Mouse (Mus musculus): ENCODE measurements around the gene Zfp706. TPM values are rescaled to one million over a fixed set of nuclear protein-coding genes. Genes with fewer than 3 reads are reported as not detected.
A peak's percentile ranks its signal among the peaks of the same experiment; 100 is the strongest.

Zfp706 gene
- polyA plus RNA-seq, 1 experiment from 2014 or later: 415 TPM

- Histone ChIP-seq H3K27me3 (ENCODE audit: control insufficient read depth, insufficient read depth, low read length) (no peaks in the 10 kb centered on the region), H3K4me2 (ENCODE audit: low read length) (no peak overlapping the region), H3K9ac (ENCODE audit: low read length) (no peak overlapping the region), H3K27ac (replicated peaks in 1 of 2; ENCODE audit: control insufficient read depth in 1 of 2, insufficient read depth in 1 of 2, low read depth in 2 of 2, low read length in 2 of 2) (peak overlapping the region in 1 of 2 experiments; percentile 39; a peak in 1 of 4 replicates), H3K4me3 (ENCODE audit: control insufficient read depth in 1 of 2, insufficient read depth in 1 of 2, low read depth in 1 of 2, low read length in 2 of 2) (no peak overlapping the region), H3K36me3 (ENCODE audit: control insufficient read depth, insufficient read depth, low read length) (no peaks in the 10 kb centered on the region), H3K4me1 (ENCODE audit: control insufficient read depth in 2 of 2, insufficient read depth in 2 of 2, low read length in 2 of 2) (peaks cover 5 to 12% of the 10 kb centered on the region in 2 experiments), H3K9me3 (ENCODE audit: control insufficient read depth, low read length) (no peaks in the 10 kb centered on the region)
- no peak for ATAC-seq (ENCODE audit: insufficient number of reproducible peaks, insufficient read depth, low FRiP score, low read depth)
- 17% methylated on average over 6 of the region's 6 CpGs for WGBS
Observed at GRCm38 (mm10) chr15:37031334-37032150, 24.0 kb upstream of the Zfp706 start.

GRCm38 (mm10) chr15:37030929-37031328, 23.4 kb upstream of the Zfp706 start:
- Histone ChIP-seq H3K27ac (replicated peaks in 1 of 2; ENCODE audit: control insufficient read depth in 1 of 2, insufficient read depth in 1 of 2, low read depth in 2 of 2, low read length in 2 of 2) (no peak overlapping the region), H3K27me3 (ENCODE audit: control insufficient read depth, insufficient read depth, low read length) (no peaks in the 10 kb centered on the region), H3K9me3 (ENCODE audit: control insufficient read depth, low read length) (no peaks in the 10 kb centered on the region), H3K9ac (ENCODE audit: low read length) (no peak overlapping the region), H3K4me3 (ENCODE audit: control insufficient read depth in 1 of 2, insufficient read depth in 1 of 2, low read depth in 1 of 2, low read length in 2 of 2) (no peak overlapping the region), H3K4me1 (ENCODE audit: control insufficient read depth in 2 of 2, insufficient read depth in 2 of 2, low read length in 2 of 2) (peaks cover 3 to 5% of the 10 kb centered on the region in 2 experiments; a peak in 1 of 4 replicates), H3K4me2 (ENCODE audit: low read length) (no peak overlapping the region), H3K36me3 (ENCODE audit: control insufficient read depth, insufficient read depth, low read length) (no peaks in the 10 kb centered on the region)
- no peak for ATAC-seq (ENCODE audit: insufficient number of reproducible peaks, insufficient read depth, low FRiP score, low read depth)
- 57% methylated on average over 3 of the region's 3 CpGs for WGBS

- H3K36me3 ChIP-seq (ENCODE audit: control insufficient read depth, insufficient read depth, low read length): no peaks in the 10 kb centered on the region
- no peak overlapping the region for H3K4me3 ChIP-seq (ENCODE audit: control insufficient read depth in 1 of 2, insufficient read depth in 1 of 2, low read depth in 1 of 2, low read length in 2 of 2)
- H3K9me3 ChIP-seq (ENCODE audit: control insufficient read depth, low read length): no peaks in the 10 kb centered on the region
- no peak overlapping the region for H3K4me2 ChIP-seq (ENCODE audit: low read length)
- H3K4me1 ChIP-seq (ENCODE audit: control insufficient read depth in 2 of 2, insufficient read depth in 2 of 2, low read length in 2 of 2): peaks cover 3 to 5% of the 10 kb centered on the region in 2 experiments; a peak in 1 of 4 replicates
- no peak overlapping the region for H3K9ac ChIP-seq (ENCODE audit: low read length)
- H3K27me3 ChIP-seq (ENCODE audit: control insufficient read depth, insufficient read depth, low read length): no peaks in the 10 kb centered on the region
- ATAC-seq (ENCODE audit: insufficient number of reproducible peaks, insufficient read depth, low FRiP score, low read depth): no peak
- H3K27ac ChIP-seq (replicated peaks in 1 of 2; ENCODE audit: control insufficient read depth in 1 of 2, insufficient read depth in 1 of 2, low read depth in 2 of 2, low read length in 2 of 2): no peak overlapping the region
Observed at GRCm38 (mm10) chr15:37027956-37028355, 20.4 kb upstream of the Zfp706 start.

GRCm38 (mm10) chr15:37026458-37026857, 18.9 kb upstream of the Zfp706 start:
- Histone ChIP-seq H3K9ac (ENCODE audit: low read length) (no peak overlapping the region), H3K36me3 (ENCODE audit: control insufficient read depth, insufficient read depth, low read length) (no peaks in the 10 kb centered on the region), H3K9me3 (ENCODE audit: control insufficient read depth, low read length) (no peaks in the 10 kb centered on the region), H3K4me1 (ENCODE audit: control insufficient read depth in 2 of 2, insufficient read depth in 2 of 2, low read length in 2 of 2) (peaks cover 0 to 3% of the 10 kb centered on the region in 2 experiments; a peak in 1 of 4 replicates), H3K27me3 (ENCODE audit: control insufficient read depth, insufficient read depth, low read length) (no peaks in the 10 kb centered on the region), H3K4me3 (ENCODE audit: control insufficient read depth in 1 of 2, insufficient read depth in 1 of 2, low read depth in 1 of 2, low read length in 2 of 2) (no peak overlapping the region), H3K27ac (replicated peaks in 1 of 2; ENCODE audit: control insufficient read depth in 1 of 2, insufficient read depth in 1 of 2, low read depth in 2 of 2, low read length in 2 of 2) (no peak overlapping the region), H3K4me2 (ENCODE audit: low read length) (no peak overlapping the region)
- WGBS: 52% methylated on average over 4 of the region's 4 CpGs
- ATAC-seq (ENCODE audit: insufficient number of reproducible peaks, insufficient read depth, low FRiP score, low read depth): no peak

GRCm38 (mm10) chr15:37020581-37021245, 13.1 kb upstream of the Zfp706 start:
- no peaks in the 10 kb centered on the region for H3K9me3 ChIP-seq (ENCODE audit: control insufficient read depth, low read length)
- no peak overlapping the region for H3K27ac ChIP-seq (replicated peaks in 1 of 2; ENCODE audit: control insufficient read depth in 1 of 2, insufficient read depth in 1 of 2, low read depth in 2 of 2, low read length in 2 of 2)
- no peaks in the 10 kb centered on the region for H3K36me3 ChIP-seq (ENCODE audit: control insufficient read depth, insufficient read depth, low read length)
- no peaks in the 10 kb centered on the region for H3K27me3 ChIP-seq (ENCODE audit: control insufficient read depth, insufficient read depth, low read length)
- H3K4me1 ChIP-seq (ENCODE audit: control insufficient read depth in 2 of 2, insufficient read depth in 2 of 2, low read length in 2 of 2): no peaks in the 10 kb centered on the region
- H3K9ac ChIP-seq (ENCODE audit: low read length): no peak overlapping the region
- no peak overlapping the region for H3K4me3 ChIP-seq (ENCODE audit: control insufficient read depth in 1 of 2, insufficient read depth in 1 of 2, low read depth in 1 of 2, low read length in 2 of 2)
- ATAC-seq (ENCODE audit: insufficient number of reproducible peaks, insufficient read depth, low FRiP score, low read depth): no peak
- no peak overlapping the region for H3K4me2 ChIP-seq (ENCODE audit: low read length)

- Histone ChIP-seq H3K36me3 (ENCODE audit: control insufficient read depth, insufficient read depth, low read length) (no peaks in the 10 kb centered on the region), H3K9ac (ENCODE audit: low read length) (no peak overlapping the region), H3K4me2 (ENCODE audit: low read length) (no peak overlapping the region), H3K9me3 (ENCODE audit: control insufficient read depth, low read length) (no peaks in the 10 kb centered on the region), H3K4me3 (ENCODE audit: control insufficient read depth in 1 of 2, insufficient read depth in 1 of 2, low read depth in 1 of 2, low read length in 2 of 2) (no peak overlapping the region), H3K27me3 (ENCODE audit: control insufficient read depth, insufficient read depth, low read length) (no peaks in the 10 kb centered on the region), H3K4me1 (ENCODE audit: control insufficient read depth in 2 of 2, insufficient read depth in 2 of 2, low read length in 2 of 2) (no peaks in the 10 kb centered on the region), H3K27ac (replicated peaks in 1 of 2; ENCODE audit: control insufficient read depth in 1 of 2, insufficient read depth in 1 of 2, low read depth in 2 of 2, low read length in 2 of 2) (no peak overlapping the region)
- 76% methylated on average over 3 of the region's 3 CpGs for WGBS
- no peak for ATAC-seq (ENCODE audit: insufficient number of reproducible peaks, insufficient read depth, low FRiP score, low read depth)
Observed at GRCm38 (mm10) chr15:37019434-37019833, 11.9 kb upstream of the Zfp706 start.

GRCm38 (mm10) chr15:37011897-37012296, 4.3 kb upstream of the Zfp706 start:
- no peak overlapping the region for H3K4me3 ChIP-seq (ENCODE audit: control insufficient read depth in 1 of 2, insufficient read depth in 1 of 2, low read depth in 1 of 2, low read length in 2 of 2)
- H3K27me3 ChIP-seq (ENCODE audit: control insufficient read depth, insufficient read depth, low read length): no peaks in the 10 kb centered on the region
- no peaks in the 10 kb centered on the region for H3K36me3 ChIP-seq (ENCODE audit: control insufficient read depth, insufficient read depth, low read length)
- no peak for ATAC-seq (ENCODE audit: insufficient number of reproducible peaks, insufficient read depth, low FRiP score, low read depth)
- H3K27ac ChIP-seq (replicated peaks in 1 of 2; ENCODE audit: control insufficient read depth in 1 of 2, insufficient read depth in 1 of 2, low read depth in 2 of 2, low read length in 2 of 2): no peak overlapping the region
- H3K4me1 ChIP-seq (ENCODE audit: control insufficient read depth in 2 of 2, insufficient read depth in 2 of 2, low read length in 2 of 2): peaks cover 2 to 8% of the 10 kb centered on the region in 2 experiments; a peak in 3 of 4 replicates
- no peaks in the 10 kb centered on the region for H3K9me3 ChIP-seq (ENCODE audit: control insufficient read depth, low read length)
- WGBS: 88% methylated on average over 7 of the region's 7 CpGs
- no peak overlapping the region for H3K9ac ChIP-seq (ENCODE audit: low read length)
- no peak overlapping the region for H3K4me2 ChIP-seq (ENCODE audit: low read length)

All from heart, embryonic 14.5 days (tissue).